Mouse (Mus musculus) midbrain, embryonic 12.5 days (tissue): ENCODE results near the gene Simc1. TPM values are rescaled to one million over a fixed set of nuclear protein-coding genes. Genes with fewer than 3 reads are reported as not detected.
"Not testable (repeated sequence)": the region's sequence is repeated elsewhere in the genome, so short reads cannot be mapped to it uniquely, and the experiment has no call there.

Experiments
- ATAC-seq: fragments of 200-750 bp; cut with Nextera tagmentation; 2 replicates; pipeline ENCODE4 v1.8.0; 2017; ENCODE audit warnings: low read depth, moderate TSS enrichment, moderate library complexity; ENCODE audit not compliant: low FRiP score
- H3K27ac ChIP-seq: fragments of 300-500 bp; sonication (generic); replicated peaks from 2 replicates; pipeline ENCODE4 v1.5.1; 2016; ENCODE audit warnings: mild to moderate bottlenecking
- H3K27me3 ChIP-seq: fragments of 300-500 bp; sonication (generic); 2 replicates; pipeline ENCODE4 v1.6.1; 2016; ENCODE audit warnings: mild to moderate bottlenecking
- H3K36me3 ChIP-seq: fragments of 300-500 bp; sonication (generic); 2 replicates; pipeline ENCODE4 v1.6.1; 2016
- H3K4me1 ChIP-seq: fragments of 300-500 bp; sonication (generic); 2 replicates; pipeline ENCODE4 v1.6.1; 2016
- H3K4me2 ChIP-seq: fragments of 300-500 bp; sonication (generic); replicated peaks from 2 replicates; pipeline ENCODE4 v1.6.1; 2016; ENCODE audit warnings: mild to moderate bottlenecking, moderate library complexity
- H3K4me3 ChIP-seq: fragments of 300-500 bp; sonication (generic); 2 replicates; pipeline ENCODE4 v1.5.1; 2016; ENCODE audit warnings: mild to moderate bottlenecking
- H3K9ac ChIP-seq: fragments of 300-500 bp; sonication (generic); replicated peaks from 2 replicates; pipeline ENCODE4 v1.6.1; 2016; ENCODE audit warnings: mild to moderate bottlenecking, moderate library complexity
- H3K9me3 ChIP-seq: fragments of 300-500 bp; sonication (generic); 2 replicates; pipeline ENCODE4 v1.6.1; 2016; ENCODE audit warnings: mild to moderate bottlenecking
- WGBS: fragments of 180-500 bp; shearing (Covaris S2); methylation state at CpG from one replicate; pipeline ENCODE4 v1.1.7; 2016; 5-methylcytosine and 5-hydroxymethylcytosine counted together
- polyA plus RNA-seq: library from polyadenylated mRNA; unstranded; fragments of >200 nt; fragmentation: Nextera tagmentation; extraction: Ambion mirVana; gene quantifications from 2 replicates; pipeline ENCODE4 v1.2.1, GENCODE M21; 2016

Simc1 gene
- polyA plus RNA-seq, 1 experiment from 2014 or later: 20.6 TPM

DNA sequence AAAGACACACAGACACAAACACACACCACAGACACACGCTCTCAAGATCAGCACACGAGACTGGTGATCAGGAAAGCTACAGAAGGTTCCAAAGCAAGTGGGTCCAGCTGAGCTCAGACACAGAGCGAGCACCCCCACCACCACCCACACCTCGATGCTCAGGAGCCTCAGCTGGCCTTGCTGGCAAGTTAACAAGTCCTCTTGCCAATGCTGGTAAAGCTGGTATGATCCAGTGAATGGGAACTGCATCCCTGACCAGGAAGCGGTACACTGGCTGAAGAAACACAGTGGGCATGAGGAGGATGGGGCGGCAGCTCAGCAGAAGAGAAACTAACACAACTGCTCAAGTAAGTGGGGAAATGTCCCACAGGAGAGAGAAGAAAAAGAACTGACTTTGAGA is 12.2 kb upstream of the Simc1 start:
- Histone ChIP-seq H3K4me2 (no peak overlapping the region), H3K27me3 (no peaks in the 10 kb centered on the region), H3K36me3 (no peaks in the 10 kb centered on the region), H3K27ac (no peak overlapping the region), H3K9ac (no peak overlapping the region), H3K4me3 (no peak overlapping the region), H3K4me1 (no peaks in the 10 kb centered on the region), H3K9me3 (no peaks in the 10 kb centered on the region)
- 84% methylated on average over 6 of the region's 6 CpGs for WGBS
- no peak for ATAC-seq

DNA sequence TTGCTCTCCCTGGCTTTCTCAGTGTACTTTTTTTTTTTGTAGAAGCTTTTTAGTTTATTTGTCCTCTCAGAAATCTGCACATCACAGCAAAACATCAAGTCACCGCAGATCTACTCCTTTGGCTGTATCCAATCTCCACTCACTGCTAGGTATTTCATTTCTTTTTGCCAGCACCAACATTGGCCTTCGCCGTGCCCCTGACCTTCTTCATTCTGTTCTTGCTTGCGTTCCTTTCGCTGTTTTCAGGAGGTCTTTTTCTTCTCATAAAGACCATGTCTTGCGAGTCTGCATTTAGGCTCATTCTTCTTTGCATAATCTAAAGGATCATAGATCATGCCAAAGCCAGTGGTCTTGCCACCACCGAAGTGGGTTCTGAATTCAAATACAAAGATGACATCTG is 4.0 kb upstream of the Simc1 start:
- H3K9ac ChIP-seq, H3K27ac ChIP-seq, H3K9me3 ChIP-seq, H3K4me3 ChIP-seq, H3K4me2 ChIP-seq, ATAC-seq, H3K36me3 ChIP-seq: not testable (repeated sequence)
- WGBS: 91% methylated on average over 7 of the region's 7 CpGs
- Histone ChIP-seq H3K4me1 (peaks cover 14% of the 10 kb centered on the region), H3K27me3 (peaks cover 11% of the 10 kb centered on the region; the same call in 1 of the 2 replicates)

DNA sequence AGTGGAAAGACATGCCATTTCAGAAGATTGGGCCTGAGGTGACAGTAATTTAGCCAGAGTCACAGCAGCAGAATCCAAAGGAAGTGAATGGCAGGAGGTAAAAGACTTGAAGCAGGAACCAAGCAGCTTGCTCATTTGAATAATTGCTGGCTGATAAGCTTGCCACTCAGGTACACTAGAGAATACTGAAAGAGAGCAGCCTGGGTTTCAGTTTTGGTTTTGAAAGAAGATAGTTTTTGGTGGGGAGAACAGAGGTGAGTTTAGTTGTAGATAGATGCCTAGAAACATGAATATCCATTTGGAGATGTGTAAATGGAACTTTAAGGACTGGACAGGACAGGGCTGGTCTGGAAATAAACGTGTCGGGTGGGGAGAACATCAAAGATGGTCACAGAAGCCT is 2.2 kb upstream of the Simc1 start:
- no peak overlapping the region for H3K4me2 ChIP-seq
- peaks cover 11% of the 10 kb centered on the region; the same call in 1 of the 2 replicates for H3K27me3 ChIP-seq
- ATAC-seq: no peak
- H3K4me3 ChIP-seq: no peak overlapping the region
- H3K27ac ChIP-seq: no peak overlapping the region
- H3K9me3 ChIP-seq: no peaks in the 10 kb centered on the region
- H3K36me3 ChIP-seq: no peaks in the 10 kb centered on the region
- no peak overlapping the region for H3K9ac ChIP-seq
- H3K4me1 ChIP-seq: peaks cover 23% of the 10 kb centered on the region
- 90% methylated on average over 2 of the region's 2 CpGs for WGBS

DNA sequence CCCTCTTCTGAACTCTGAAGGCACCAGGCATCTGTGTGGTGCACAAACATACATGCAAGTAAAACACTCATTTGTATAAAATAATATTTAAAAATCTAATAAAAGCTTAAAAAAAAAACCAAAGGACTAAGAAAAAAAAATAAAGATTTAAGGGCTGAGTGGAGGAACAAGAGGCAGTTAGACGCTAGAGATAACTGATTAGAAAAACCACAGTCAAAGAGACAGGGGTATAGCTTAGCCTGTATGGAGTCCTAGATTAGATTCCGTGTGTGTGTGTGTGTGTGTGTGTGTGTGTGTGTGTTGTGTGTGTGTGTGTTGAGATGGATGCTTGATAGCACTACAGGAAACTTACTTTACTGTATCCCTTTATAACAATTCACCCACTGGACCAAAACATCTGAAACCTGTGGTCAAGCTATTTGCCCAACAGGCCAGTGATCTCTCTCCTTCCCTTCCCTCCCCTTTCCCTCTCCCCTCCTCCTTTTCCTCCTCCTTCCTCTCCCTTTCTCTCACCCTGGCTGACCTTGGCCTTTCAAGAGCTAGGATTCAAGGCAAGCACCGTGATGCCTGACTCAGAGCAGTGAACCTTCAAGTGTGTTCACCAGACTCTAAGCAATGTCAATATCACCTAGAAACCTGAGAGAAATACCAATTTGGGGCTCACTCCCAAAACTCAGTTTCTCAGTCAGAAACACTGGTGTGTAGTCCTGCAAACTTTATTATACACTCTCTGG is 1.5 kb upstream of the Simc1 start:
- Histone ChIP-seq H3K4me1 (peaks cover 23% of the 10 kb centered on the region), H3K27me3 (peaks cover 11% of the 10 kb centered on the region; the same call in 1 of the 2 replicates), H3K9me3 (no peaks in the 10 kb centered on the region), H3K4me2 (no peak overlapping the region), H3K27ac (no peak overlapping the region), H3K9ac (no peak overlapping the region), H3K4me3 (no peak overlapping the region), H3K36me3 (no peaks in the 10 kb centered on the region)
- WGBS: 66% methylated on average over 3 of the region's 3 CpGs
- ATAC-seq: no peak

DNA sequence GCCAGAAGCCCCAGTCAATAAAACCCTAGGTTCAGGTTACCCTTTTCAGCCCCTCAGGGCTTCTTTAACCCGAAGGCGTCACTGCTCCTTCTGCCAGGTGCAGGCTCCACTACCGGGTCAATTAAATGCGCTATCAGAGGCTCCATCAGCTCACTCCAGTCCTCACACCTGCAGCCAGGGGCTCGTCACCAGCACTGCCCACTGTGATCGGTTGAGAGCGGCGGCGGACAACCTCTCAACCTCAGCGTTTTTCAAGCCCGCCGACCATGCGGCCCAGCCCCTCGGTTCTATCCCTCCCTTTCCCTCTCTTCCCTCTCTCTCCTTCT is 338 bp upstream of the Simc1 start:
- Histone ChIP-seq H3K27me3 (peaks cover 11% of the 10 kb centered on the region; the same call in 1 of the 2 replicates), H3K27ac (peak overlapping the region; percentile 82; the same call in 1 of the 2 replicates), H3K9me3 (no peaks in the 10 kb centered on the region), H3K4me3 (peak overlapping the region; percentile 75), H3K9ac (peak overlapping the region; percentile 88), H3K36me3 (no peaks in the 10 kb centered on the region), H3K4me2 (peak overlapping the region; percentile 90), H3K4me1 (peaks cover 23% of the 10 kb centered on the region)
- no peak; the same call in 1 of the 2 replicates for ATAC-seq
- WGBS: under 1% methylated on average over 14 of the region's 14 CpGs

DNA sequence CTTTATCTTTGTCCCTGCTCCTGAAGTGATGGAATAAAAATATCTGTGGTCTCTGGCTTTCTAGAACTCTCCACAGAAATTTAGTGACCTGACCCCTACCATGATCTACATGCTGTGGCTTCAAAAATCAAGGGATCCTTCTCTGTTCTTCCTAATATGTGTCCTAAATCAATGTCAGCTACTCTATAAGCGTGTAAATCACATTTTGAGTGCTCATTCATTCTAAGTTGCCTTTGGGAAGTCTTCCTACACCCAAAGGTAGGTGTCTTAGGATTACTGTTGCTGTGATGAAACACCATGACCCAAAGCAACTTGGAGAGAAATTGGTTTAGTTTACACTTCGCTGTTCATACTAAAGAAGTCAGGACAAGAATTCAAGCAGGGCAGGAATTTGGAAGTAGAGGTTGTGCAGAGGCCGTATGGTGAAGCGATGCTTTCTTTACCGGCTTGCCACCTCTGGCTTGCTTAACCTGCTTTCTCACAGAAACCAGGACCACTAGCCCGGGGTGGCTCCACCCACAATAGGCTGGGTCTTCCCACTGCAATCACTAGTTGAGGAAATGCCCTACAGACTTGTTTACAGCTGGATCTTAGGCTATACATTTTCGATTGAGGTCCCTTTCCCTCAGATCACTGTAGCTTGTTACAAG is 1.2 kb downstream of the Simc1 start:
- H3K4me1 ChIP-seq: peaks cover 23% of the 10 kb centered on the region
- peak overlapping the region; percentile 90 for H3K4me2 ChIP-seq
- peak overlapping the region; percentile 75 for H3K4me3 ChIP-seq
- H3K9me3 ChIP-seq: no peaks in the 10 kb centered on the region
- WGBS: 53% methylated on average over 7 of the region's 7 CpGs
- H3K27me3 ChIP-seq: peaks cover 11% of the 10 kb centered on the region; the same call in 1 of the 2 replicates
- no peaks in the 10 kb centered on the region for H3K36me3 ChIP-seq
- peak overlapping the region; percentile 88 for H3K9ac ChIP-seq
- H3K27ac ChIP-seq: peak overlapping the region; percentile 82; the same call in 1 of the 2 replicates
- no peak for ATAC-seq

DNA sequence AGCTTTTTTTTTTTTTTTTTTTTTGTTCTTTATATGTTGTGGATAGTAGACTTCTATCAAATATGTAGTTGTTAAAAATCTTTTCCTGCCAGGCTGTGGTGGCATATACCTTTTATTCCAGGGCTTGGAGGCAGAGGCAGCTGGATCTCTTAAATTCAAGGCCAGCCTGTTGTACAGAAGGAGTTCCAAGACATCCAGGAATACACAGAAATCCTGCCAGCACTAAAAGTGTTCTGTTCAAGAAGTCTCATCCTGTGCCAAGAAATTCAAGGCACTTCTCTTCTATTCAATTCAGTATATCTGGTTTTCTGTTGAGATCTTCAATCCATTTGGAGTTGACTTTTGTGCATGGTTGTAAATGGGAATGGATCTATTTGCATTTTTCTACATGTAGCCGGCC is 2.3 kb downstream of the Simc1 start:
- Histone ChIP-seq H3K36me3 (no peaks in the 10 kb centered on the region), H3K4me2 (no peak overlapping the region), H3K4me1 (peaks cover 23% of the 10 kb centered on the region), H3K4me3 (no peak overlapping the region), H3K27me3 (peaks cover 11% of the 10 kb centered on the region; the same call in 1 of the 2 replicates), H3K9me3 (no peaks in the 10 kb centered on the region), H3K27ac (no peak overlapping the region), H3K9ac (no peak overlapping the region)
- ATAC-seq: no peak
- 86% methylated on average over 1 of the region's 1 CpGs for WGBS

DNA sequence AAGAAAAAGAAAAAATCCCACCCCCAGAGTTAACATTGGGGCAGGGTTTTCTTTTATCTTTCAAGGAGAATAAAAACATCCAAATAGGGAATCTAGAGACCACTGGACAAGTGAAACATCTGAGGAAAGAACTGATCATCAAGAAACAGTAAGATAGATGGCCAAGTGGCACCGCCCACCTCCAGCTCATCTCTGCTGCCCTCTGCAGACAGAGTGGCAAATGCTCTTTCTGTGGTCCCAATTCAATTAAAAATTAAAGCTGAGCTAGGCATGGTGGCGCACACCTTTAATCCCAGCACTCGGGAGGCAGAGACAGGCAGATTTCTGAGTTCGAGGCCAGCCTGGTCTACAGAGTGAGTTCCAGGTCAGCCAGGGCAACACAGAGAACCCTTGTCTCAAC is 16.6 kb downstream of the Simc1 start:
- 91% methylated on average over 4 of the region's 4 CpGs for WGBS
- H3K4me2 ChIP-seq: no peak overlapping the region
- ATAC-seq: no peak
- no peaks in the 10 kb centered on the region for H3K4me1 ChIP-seq
- peaks cover 23% of the 10 kb centered on the region for H3K36me3 ChIP-seq
- no peak overlapping the region for H3K9ac ChIP-seq
- no peak overlapping the region for H3K4me3 ChIP-seq
- H3K27ac ChIP-seq: no peak overlapping the region
- no peaks in the 10 kb centered on the region for H3K27me3 ChIP-seq
- peaks cover 6% of the 10 kb centered on the region; the same call in 1 of the 2 replicates for H3K9me3 ChIP-seq

DNA sequence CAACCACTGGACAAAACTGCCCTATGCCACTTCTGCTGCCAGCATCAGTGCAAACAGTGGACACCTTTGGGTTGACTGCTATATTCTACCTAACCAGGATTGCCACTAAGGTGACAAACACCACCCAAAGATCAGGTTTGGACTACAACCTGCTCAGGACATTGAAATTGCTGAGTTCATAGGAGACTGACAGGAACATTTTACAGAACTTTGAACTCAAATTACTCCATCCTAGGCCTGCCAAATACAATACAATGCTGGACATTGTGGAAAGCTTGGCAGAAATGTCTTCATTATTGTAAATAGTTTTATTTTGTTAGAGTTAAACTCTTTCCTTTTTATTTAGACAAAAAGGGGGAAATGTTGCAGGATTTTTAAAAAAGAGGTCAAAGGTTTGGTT is 17.6 kb downstream of the Simc1 start:
- Histone ChIP-seq H3K9ac (no peak overlapping the region), H3K4me3 (no peak overlapping the region), H3K4me2 (no peak overlapping the region), H3K36me3 (peaks cover 26% of the 10 kb centered on the region), H3K4me1 (no peaks in the 10 kb centered on the region), H3K27me3 (no peaks in the 10 kb centered on the region), H3K27ac (no peak overlapping the region), H3K9me3 (no peaks in the 10 kb centered on the region)
- no peak for ATAC-seq

DNA sequence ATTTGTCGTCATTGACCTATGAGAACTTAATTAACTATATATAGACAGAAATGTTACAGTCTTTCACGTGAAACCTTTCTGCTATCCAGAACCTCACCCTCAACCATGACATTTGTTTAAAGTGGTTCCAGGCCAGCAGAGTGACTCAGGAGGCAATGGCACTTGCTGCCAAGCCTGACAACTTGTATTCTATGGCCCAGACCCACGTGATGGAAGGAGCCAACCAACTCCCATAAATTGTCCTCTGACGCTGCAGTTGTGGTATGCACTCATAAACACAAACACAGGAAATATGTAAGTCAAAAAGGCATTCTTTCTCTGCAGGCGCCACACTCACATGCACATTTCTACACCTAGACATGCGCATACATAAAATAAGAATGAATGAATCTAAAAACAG is 23.6 kb downstream of the Simc1 start:
- Histone ChIP-seq H3K4me2 (no peak overlapping the region), H3K27ac (no peak overlapping the region), H3K27me3 (no peaks in the 10 kb centered on the region), H3K36me3 (peaks cover 72% of the 10 kb centered on the region), H3K9me3 (no peaks in the 10 kb centered on the region), H3K4me3 (no peak overlapping the region), H3K4me1 (no peaks in the 10 kb centered on the region), H3K9ac (no peak overlapping the region)
- ATAC-seq: no peak
- WGBS: 95% methylated on average over 6 of the region's 6 CpGs

DNA sequence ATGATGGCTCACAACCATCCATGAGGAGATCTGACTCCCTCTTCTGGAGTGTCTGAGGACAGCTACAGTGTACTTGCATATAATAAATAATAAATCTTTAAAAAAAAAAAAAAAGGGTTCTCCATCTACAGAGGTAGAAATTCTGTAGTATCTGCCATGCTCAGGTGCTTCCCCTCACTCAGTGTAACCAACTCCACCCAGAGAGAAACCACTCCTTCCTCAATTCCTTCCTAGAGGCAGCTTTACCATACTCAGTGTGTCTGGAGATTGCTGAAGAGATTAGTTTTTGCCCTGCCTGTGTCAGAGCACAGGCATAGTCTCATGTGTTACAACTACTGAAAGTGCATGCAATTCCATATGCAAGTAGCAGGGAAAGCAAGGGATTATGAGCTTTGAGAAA is 28.6 kb downstream of the Simc1 start:
- H3K4me1 ChIP-seq: no peaks in the 10 kb centered on the region
- no peak overlapping the region for H3K4me3 ChIP-seq
- H3K9ac ChIP-seq: no peak overlapping the region
- no peak for ATAC-seq
- H3K27ac ChIP-seq: no peak overlapping the region
- H3K4me2 ChIP-seq: no peak overlapping the region
- H3K9me3 ChIP-seq: no peaks in the 10 kb centered on the region
- no peaks in the 10 kb centered on the region for H3K27me3 ChIP-seq
- peaks cover 53% of the 10 kb centered on the region for H3K36me3 ChIP-seq

DNA sequence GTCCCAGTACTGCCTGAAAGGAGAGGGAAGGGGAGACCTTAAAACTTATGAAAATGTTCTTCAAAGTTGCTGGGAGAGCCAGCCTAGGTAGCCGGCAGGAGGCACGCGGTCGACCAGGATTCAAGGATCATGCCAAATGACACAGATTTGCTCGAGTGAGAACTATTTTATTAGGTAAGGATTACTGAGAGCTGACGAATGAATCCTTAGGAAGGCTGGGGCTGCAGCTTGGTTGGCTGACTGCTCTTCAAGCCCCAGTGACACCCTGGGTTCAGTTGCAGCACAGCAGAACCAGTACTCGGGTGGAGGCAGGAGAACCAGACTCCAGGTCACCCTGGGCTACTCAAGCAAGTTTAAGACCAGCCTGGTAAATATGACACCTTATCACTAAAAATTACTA is 44.5 kb downstream of the Simc1 start:
- ATAC-seq: no peak

More for the DNA sequence above, 44.5 kb downstream of the Simc1 start:
- Histone ChIP-seq H3K9me3 (no peaks in the 10 kb centered on the region), H3K27ac (no peak overlapping the region), H3K36me3 (peaks cover 72% of the 10 kb centered on the region), H3K4me1 (no peaks in the 10 kb centered on the region), H3K9ac (no peak overlapping the region), H3K27me3 (no peaks in the 10 kb centered on the region), H3K4me2 (no peak overlapping the region), H3K4me3 (no peak overlapping the region)
- WGBS: 83% methylated on average over 7 of the region's 7 CpGs
